Mouse (Mus musculus): ENCODE measurements around the gene Trak2. TPM values are rescaled to one million over a fixed set of nuclear protein-coding genes. Genes with fewer than 3 reads are reported as not detected.
"Not testable (repeated sequence)": the region's sequence is repeated elsewhere in the genome, so short reads cannot be mapped to it uniquely, and the experiment has no call there.

Trak2 gene
- polyA plus RNA-seq, 1 experiment from 2014 or later = 11.1 TPM

DNA sequence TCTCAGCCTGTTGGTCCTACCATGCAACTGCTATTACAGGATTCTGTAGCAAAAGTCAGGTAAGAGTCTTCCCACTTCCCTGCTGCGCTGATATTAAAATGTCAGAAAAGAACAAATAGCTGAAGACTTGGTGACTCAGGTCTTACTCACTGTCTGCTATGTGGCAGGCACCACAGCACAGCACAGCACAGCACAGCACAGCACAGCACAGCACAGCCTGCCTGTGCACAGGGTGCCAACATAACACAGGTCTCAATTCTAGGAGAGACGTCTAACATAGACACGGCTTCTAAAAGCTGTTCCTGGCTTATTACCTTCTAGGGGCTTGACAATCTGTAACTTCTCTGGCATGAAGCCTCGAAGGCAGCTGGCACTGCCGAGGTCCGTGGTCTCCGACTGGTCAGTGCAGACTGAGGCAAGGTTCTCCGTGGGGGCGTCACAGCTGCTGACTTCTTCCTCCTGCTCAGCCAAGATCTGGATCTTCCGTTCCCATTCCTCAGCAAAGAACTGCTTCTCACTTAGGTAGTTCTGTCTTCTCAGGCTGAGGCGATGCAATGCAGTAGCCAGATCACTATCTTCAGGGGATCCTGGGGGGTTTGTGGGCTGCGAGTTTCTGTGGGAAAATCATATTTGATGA, 63.5 kb downstream of the Trak2 start:
- Histone ChIP-seq H3K27me3 (ENCODE audit: control insufficient read depth, insufficient read depth, low read length) (no peaks in the 10 kb centered on the region), H3K9ac (ENCODE audit: low read length) (no peak overlapping the region), H3K4me1 (ENCODE audit: control insufficient read depth, insufficient read depth, low read length) (no peaks in the 10 kb centered on the region), H3K9me3 (ENCODE audit: control insufficient read depth, low read length) (no peaks in the 10 kb centered on the region), H3K4me2 (no peak overlapping the region), H3K27ac (ENCODE audit: low read depth, low read length) (no peak overlapping the region), H3K4me3 (ENCODE audit: low read depth, low read length) (no peak overlapping the region), H3K36me3 (ENCODE audit: control insufficient read depth, insufficient read depth, low read length) (peaks cover 13% of the 10 kb centered on the region)
- DNase-seq (ENCODE audit: low spot score, missing footprints) (no peak), ATAC-seq (ENCODE audit: low FRiP score) (no peak)
- WGBS = 86% methylated on average over 12 of the region's 12 CpGs

DNA sequence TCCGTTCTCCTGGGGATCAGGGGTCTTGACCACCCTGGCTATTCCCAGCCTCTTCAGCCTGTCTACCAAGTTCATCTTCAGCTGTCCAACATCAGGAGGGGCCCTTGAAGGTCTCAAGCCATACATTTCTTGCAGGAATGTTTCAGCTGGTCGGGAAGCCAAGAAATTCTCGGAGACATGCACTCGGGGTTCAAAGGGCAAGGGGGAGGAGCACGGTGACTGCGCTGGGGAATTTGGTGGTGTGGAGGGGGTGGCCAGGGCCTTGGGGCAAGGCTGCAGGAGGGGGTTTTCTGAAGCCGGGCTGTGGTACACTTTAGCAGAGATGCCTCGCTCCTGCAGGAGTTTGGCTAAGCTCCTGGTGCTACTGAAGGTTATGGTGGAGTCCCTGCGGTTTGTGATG, 69.5 kb downstream of the Trak2 start:
- Histone ChIP-seq H3K9ac (ENCODE audit: low read length) (no peak overlapping the region), H3K36me3 (ENCODE audit: control insufficient read depth, insufficient read depth, low read length) (no peaks in the 10 kb centered on the region), H3K4me3 (ENCODE audit: low read depth, low read length) (no peak overlapping the region), H3K27ac (ENCODE audit: low read depth, low read length) (no peak overlapping the region), H3K9me3 (ENCODE audit: control insufficient read depth, low read length) (no peaks in the 10 kb centered on the region), H3K27me3 (ENCODE audit: control insufficient read depth, insufficient read depth, low read length) (no peaks in the 10 kb centered on the region), H3K4me1 (ENCODE audit: control insufficient read depth, insufficient read depth, low read length) (no peaks in the 10 kb centered on the region), H3K4me2 (no peak overlapping the region)
- WGBS = 82% methylated on average over 9 of the region's 9 CpGs
- no peak for ATAC-seq (ENCODE audit: low FRiP score)
- DNase-seq (ENCODE audit: low spot score, missing footprints) = no peak

DNA sequence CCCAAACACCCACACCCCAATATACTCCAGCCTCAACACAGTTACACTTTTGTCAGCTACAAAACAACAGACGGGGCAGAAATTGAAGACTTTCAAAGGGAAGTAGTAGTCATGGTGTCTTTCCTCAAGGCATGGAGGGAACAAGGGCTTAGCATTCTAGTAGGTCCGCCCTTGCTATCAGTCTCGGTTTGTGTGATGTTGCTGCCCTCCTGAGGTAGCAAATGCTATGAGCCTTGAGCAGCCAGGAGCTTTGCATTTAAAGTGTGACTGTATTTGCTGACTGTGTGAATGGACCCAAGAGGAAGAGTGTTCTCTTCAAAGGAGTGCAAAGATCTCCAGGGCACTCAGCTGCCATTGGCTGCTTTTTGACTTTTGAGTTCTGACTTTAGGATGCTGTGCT, 75.7 kb downstream of the Trak2 start:
- not testable (repeated sequence) for H3K4me2 ChIP-seq; ATAC-seq (ENCODE audit: low FRiP score)
- 21% methylated on average over 3 of the region's 3 CpGs for WGBS

DNA sequence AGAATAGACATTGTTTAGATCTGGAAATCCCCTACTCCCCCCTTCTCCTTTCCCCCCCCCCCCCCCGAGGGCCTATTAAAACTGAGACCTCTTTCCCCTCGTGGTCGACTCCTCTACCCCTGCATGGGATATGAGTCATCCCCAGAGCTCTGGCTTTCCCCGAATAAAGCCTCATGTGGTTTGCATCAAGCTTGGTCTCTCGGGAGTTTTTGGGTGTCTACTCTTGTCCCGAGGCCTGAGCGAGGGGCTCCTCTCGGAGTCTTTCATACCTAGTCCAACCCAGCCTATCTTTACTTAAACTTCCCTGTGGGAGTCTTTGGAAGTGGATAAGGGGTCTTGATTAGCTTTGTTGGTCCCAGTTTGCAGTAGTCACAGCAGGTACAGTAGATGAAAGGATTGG, 80.8 kb downstream of the Trak2 start:
- DNase-seq (ENCODE audit: low spot score, missing footprints); H3K9ac ChIP-seq (ENCODE audit: low read length); H3K27me3 ChIP-seq (ENCODE audit: control insufficient read depth, insufficient read depth, low read length); H3K9me3 ChIP-seq (ENCODE audit: control insufficient read depth, low read length); H3K4me3 ChIP-seq (ENCODE audit: low read depth, low read length); H3K4me1 ChIP-seq (ENCODE audit: control insufficient read depth, insufficient read depth, low read length); ATAC-seq (ENCODE audit: low FRiP score); H3K27ac ChIP-seq (ENCODE audit: low read depth, low read length); H3K36me3 ChIP-seq (ENCODE audit: control insufficient read depth, insufficient read depth, low read length); H3K4me2 ChIP-seq: not testable (repeated sequence)
- 92% methylated on average over 7 of the region's 8 CpGs for WGBS

More for the DNA sequence above, 75.7 kb downstream of the Trak2 start:
- not testable (repeated sequence) for H3K27me3 ChIP-seq (ENCODE audit: control insufficient read depth, insufficient read depth, low read length); H3K36me3 ChIP-seq (ENCODE audit: control insufficient read depth, insufficient read depth, low read length); H3K4me1 ChIP-seq (ENCODE audit: control insufficient read depth, insufficient read depth, low read length); H3K4me3 ChIP-seq (ENCODE audit: low read depth, low read length); H3K9ac ChIP-seq (ENCODE audit: low read length); DNase-seq (ENCODE audit: low spot score, missing footprints); H3K27ac ChIP-seq (ENCODE audit: low read depth, low read length); H3K9me3 ChIP-seq (ENCODE audit: control insufficient read depth, low read length)

- WGBS = 73% methylated on average over 2 of the region's 2 CpGs
- not testable (repeated sequence) for H3K36me3 ChIP-seq (ENCODE audit: control insufficient read depth, insufficient read depth, low read length); DNase-seq (ENCODE audit: low spot score, missing footprints); H3K9ac ChIP-seq (ENCODE audit: low read length); H3K4me2 ChIP-seq; H3K27ac ChIP-seq (ENCODE audit: low read depth, low read length); H3K4me3 ChIP-seq (ENCODE audit: low read depth, low read length); H3K27me3 ChIP-seq (ENCODE audit: control insufficient read depth, insufficient read depth, low read length); H3K9me3 ChIP-seq (ENCODE audit: control insufficient read depth, low read length); H3K4me1 ChIP-seq (ENCODE audit: control insufficient read depth, insufficient read depth, low read length); ATAC-seq (ENCODE audit: low FRiP score)
Observed at GRCm38 (mm10) chr1:58891481-58892170, 81.6 kb downstream of the Trak2 start.

DNA sequence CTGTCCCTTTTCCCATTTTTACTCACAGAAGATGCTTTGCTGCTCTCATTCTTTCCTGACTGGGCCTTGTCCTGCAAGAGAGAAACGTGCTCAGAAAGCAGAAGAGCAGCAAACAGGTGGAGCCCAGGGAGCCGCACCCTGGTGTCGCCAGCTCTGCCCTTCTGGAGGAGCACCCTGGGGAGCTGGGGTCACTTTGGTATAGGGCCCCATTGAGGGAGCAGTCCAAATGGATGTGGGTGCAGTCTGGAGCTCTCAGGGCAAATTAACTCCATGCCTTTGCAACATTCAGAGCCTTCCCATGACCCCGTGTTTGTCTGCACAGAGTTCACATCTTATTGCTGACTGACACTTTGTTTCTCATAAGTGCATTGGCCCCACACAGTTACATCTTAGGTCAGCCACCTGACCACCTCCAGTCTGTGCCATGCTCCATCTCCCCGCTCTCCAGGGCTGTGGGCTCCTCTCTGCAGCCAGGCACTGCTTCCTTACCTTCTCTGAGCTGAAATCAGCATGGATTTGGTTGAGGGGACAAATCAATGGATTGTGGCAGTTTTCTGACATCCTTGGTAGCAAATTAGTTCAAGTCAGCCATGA, 82.4 kb downstream of the Trak2 start:
- not testable (repeated sequence) for H3K4me2 ChIP-seq

DNA sequence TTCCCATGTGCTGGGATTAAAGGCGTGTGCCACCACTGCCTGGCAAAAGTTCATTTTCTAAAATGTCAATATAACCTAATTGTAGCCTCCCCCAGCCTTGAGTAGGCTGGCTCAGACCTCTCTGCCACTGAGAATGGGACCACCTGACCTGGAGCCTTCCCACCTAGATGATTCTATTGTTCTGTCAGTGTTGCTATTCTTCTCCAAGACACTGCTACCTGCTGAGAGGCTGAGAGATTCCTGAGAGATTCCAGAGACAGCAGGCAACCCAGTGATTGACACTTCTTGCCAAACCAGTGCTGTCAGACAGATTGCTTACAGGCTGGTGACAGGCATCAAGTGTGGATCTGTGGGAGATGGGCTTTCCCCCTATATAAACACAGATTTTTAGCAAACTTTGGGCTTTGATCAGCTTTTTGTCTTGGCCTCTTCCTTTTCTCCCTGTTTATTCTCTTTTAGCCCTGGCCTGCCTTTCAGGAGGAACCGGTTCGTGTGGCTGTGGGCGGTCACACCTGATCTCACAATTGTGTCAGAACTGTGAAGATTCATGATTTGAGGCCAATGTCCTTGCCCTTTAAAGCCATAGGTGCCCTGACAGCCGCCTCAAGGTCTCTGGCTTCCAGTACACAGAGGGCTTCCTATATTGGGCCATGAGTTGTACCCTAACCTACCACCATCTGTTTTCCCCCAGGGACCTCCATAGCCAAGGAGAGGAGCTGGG, 83.2 kb downstream of the Trak2 start:
- Histone ChIP-seq H3K27me3 (ENCODE audit: control insufficient read depth, insufficient read depth, low read length) (no peaks in the 10 kb centered on the region), H3K4me2 (no peak overlapping the region), H3K27ac (ENCODE audit: low read depth, low read length) (no peak overlapping the region), H3K4me1 (ENCODE audit: control insufficient read depth, insufficient read depth, low read length) (no peaks in the 10 kb centered on the region), H3K9me3 (ENCODE audit: control insufficient read depth, low read length) (no peaks in the 10 kb centered on the region), H3K36me3 (ENCODE audit: control insufficient read depth, insufficient read depth, low read length) (no peaks in the 10 kb centered on the region), H3K9ac (ENCODE audit: low read length) (no peak overlapping the region), H3K4me3 (ENCODE audit: low read depth, low read length) (no peak overlapping the region)
- DNase-seq (ENCODE audit: low spot score, missing footprints) (no peak), ATAC-seq (ENCODE audit: low FRiP score) (no peak)
- WGBS = 72% methylated on average over 5 of the region's 5 CpGs

More for the DNA sequence above, 82.4 kb downstream of the Trak2 start:
- H3K27ac ChIP-seq (ENCODE audit: low read depth, low read length); H3K36me3 ChIP-seq (ENCODE audit: control insufficient read depth, insufficient read depth, low read length); H3K4me1 ChIP-seq (ENCODE audit: control insufficient read depth, insufficient read depth, low read length); DNase-seq (ENCODE audit: low spot score, missing footprints); H3K4me3 ChIP-seq (ENCODE audit: low read depth, low read length); H3K27me3 ChIP-seq (ENCODE audit: control insufficient read depth, insufficient read depth, low read length); H3K9ac ChIP-seq (ENCODE audit: low read length); ATAC-seq (ENCODE audit: low FRiP score); H3K9me3 ChIP-seq (ENCODE audit: control insufficient read depth, low read length): not testable (repeated sequence)
- WGBS = 67% methylated on average over 4 of the region's 5 CpGs

- Histone ChIP-seq H3K4me3 (ENCODE audit: low read depth, low read length) (no peak overlapping the region), H3K9me3 (ENCODE audit: control insufficient read depth, low read length) (no peaks in the 10 kb centered on the region), H3K4me1 (ENCODE audit: control insufficient read depth, insufficient read depth, low read length) (no peaks in the 10 kb centered on the region), H3K9ac (ENCODE audit: low read length) (no peak overlapping the region), H3K36me3 (ENCODE audit: control insufficient read depth, insufficient read depth, low read length) (no peaks in the 10 kb centered on the region), H3K27me3 (ENCODE audit: control insufficient read depth, insufficient read depth, low read length) (no peaks in the 10 kb centered on the region), H3K27ac (ENCODE audit: low read depth, low read length) (no peak overlapping the region), H3K4me2 (no peak overlapping the region)
- no peak for DNase-seq (ENCODE audit: low spot score, missing footprints)
- WGBS = 82% methylated on average over 4 of the region's 4 CpGs
- no peak for ATAC-seq (ENCODE audit: low FRiP score)
Observed at GRCm38 (mm10) chr1:58885646-58886045, 87.6 kb downstream of the Trak2 start.

- 87% methylated on average over 9 of the region's 9 CpGs for WGBS
Observed at GRCm38 (mm10) chr1:58883279-58883678, 90.0 kb downstream of the Trak2 start.

More at GRCm38 (mm10) chr1:58883279-58883678, 90.0 kb downstream of the Trak2 start:
- H3K27ac ChIP-seq (ENCODE audit: low read depth, low read length); H3K4me2 ChIP-seq; H3K4me3 ChIP-seq (ENCODE audit: low read depth, low read length); H3K9ac ChIP-seq (ENCODE audit: low read length); H3K27me3 ChIP-seq (ENCODE audit: control insufficient read depth, insufficient read depth, low read length); H3K9me3 ChIP-seq (ENCODE audit: control insufficient read depth, low read length); ATAC-seq (ENCODE audit: low FRiP score); H3K4me1 ChIP-seq (ENCODE audit: control insufficient read depth, insufficient read depth, low read length); DNase-seq (ENCODE audit: low spot score, missing footprints); H3K36me3 ChIP-seq (ENCODE audit: control insufficient read depth, insufficient read depth, low read length): not testable (repeated sequence)
